Mouse (Mus musculus) embryonic facial prominence, embryonic 11.5 days (tissue): ENCODE measurements at regions not wholly inside any gene's neighbourhood (a gene's known extent, or its start where the extent isn't known, plus 50 kb on each side); places are given as distances from the start of the nearest gene placed in this dataset.

Source experiments
- ATAC-seq: fragments of 200-750 bp; cut with Nextera tagmentation; replicated peaks from 2 replicates; pipeline ENCODE4 v1.8.0; 2017; ENCODE audit warnings: low read depth; ENCODE audit not compliant: insufficient number of reproducible peaks, low FRiP score, low TSS enrichment
- DNase-seq: peaks from one replicate; pipeline ENCODE4 v3.0.0-alpha.2; 2015; ENCODE audit warnings: low spot score
- H3K27ac ChIP-seq: fragments of 300-500 bp; sonication (generic); replicated peaks from 2 replicates; pipeline ENCODE4 v1.5.1; 2014; ENCODE audit warnings: mild to moderate bottlenecking, low read depth, low read length, control low read depth
- H3K27me3 ChIP-seq: fragments of 300-500 bp; sonication (generic); 2 replicates; pipeline ENCODE4 v1.6.1; 2014; ENCODE audit warnings: mild to moderate bottlenecking, low read length, moderate library complexity, mixed read lengths; ENCODE audit not compliant: control insufficient read depth, insufficient read depth
- H3K36me3 ChIP-seq: fragments of 300-500 bp; sonication (generic); replicated peaks from 2 replicates; pipeline ENCODE4 v1.6.1; 2014; ENCODE audit warnings: low read depth, mild to moderate bottlenecking, low read length, moderate library complexity, mixed read lengths; ENCODE audit not compliant: control insufficient read depth, insufficient read depth
- H3K4me1 ChIP-seq: fragments of 300-500 bp; sonication (generic); 2 replicates; pipeline ENCODE4 v1.6.1; 2014; ENCODE audit warnings: low read length, mixed read lengths; ENCODE audit not compliant: control insufficient read depth, insufficient read depth
- H3K4me2 ChIP-seq: fragments of 300-500 bp; sonication (generic); 2 replicates; pipeline ENCODE4 v1.6.1; 2014; ENCODE audit warnings: low read depth, mild to moderate bottlenecking, control low read depth, low read length, moderate library complexity
- H3K4me3 ChIP-seq: fragments of 300-500 bp; sonication (generic); 2 replicates; pipeline ENCODE4 v1.5.1; 2014; ENCODE audit warnings: low read depth, low read length, control low read depth
- H3K9ac ChIP-seq: fragments of 300-500 bp; sonication (generic); replicated peaks from 2 replicates; pipeline ENCODE4 v1.6.1; 2014; ENCODE audit warnings: mild to moderate bottlenecking, control low read depth, low read length
- H3K9me3 ChIP-seq: fragments of 300-500 bp; sonication (generic); replicated peaks from 2 replicates; pipeline ENCODE4 v1.6.1; 2016; ENCODE audit warnings: mild to moderate bottlenecking, low read length, inconsistent platforms, mixed read lengths; ENCODE audit not compliant: control insufficient read depth
- WGBS: fragments of 180-500 bp; shearing (Covaris S2); extraction: QIAGEN DNeasy Blood & Tissue Kit; methylation state at CpG from one replicate; pipeline ENCODE4 v1.1.7; 2014; 5-methylcytosine and 5-hydroxymethylcytosine counted together

- Histone ChIP-seq H3K9me3 (no peaks in the 10 kb centered on the region), H3K4me1 (no peaks in the 10 kb centered on the region), H3K4me3 (no peak overlapping the region), H3K36me3 (no peaks in the 10 kb centered on the region), H3K9ac (no peak overlapping the region), H3K4me2 (no peak overlapping the region), H3K27me3 (no peaks in the 10 kb centered on the region), H3K27ac (no peak overlapping the region)
- WGBS = 73% methylated on average over 7 of the region's 7 CpGs
- DNase-seq (no peak), ATAC-seq (no peak)
Observed at GRCm38 (mm10) chr3:66537913-66538312, 241.3 kb upstream of the Veph1 start.

- DNase-seq = no peak
Observed at GRCm38 (mm10) chr3:66537106-66537893, 240.7 kb upstream of the Veph1 start.

GRCm38 (mm10) chr3:66536673-66537072, 240.0 kb upstream of the Veph1 start:
- Histone ChIP-seq H3K4me3 (no peak overlapping the region), H3K4me1 (no peaks in the 10 kb centered on the region), H3K27ac (no peak overlapping the region), H3K9ac (no peak overlapping the region), H3K9me3 (no peaks in the 10 kb centered on the region), H3K4me2 (no peak overlapping the region), H3K27me3 (no peaks in the 10 kb centered on the region), H3K36me3 (no peaks in the 10 kb centered on the region)
- DNase-seq = no peak
- WGBS = 85% methylated on average over 11 of the region's 11 CpGs
- no peak for ATAC-seq

More at GRCm38 (mm10) chr3:66537106-66537893, 240.7 kb upstream of the Veph1 start:
- H3K36me3 ChIP-seq = no peaks in the 10 kb centered on the region
- H3K4me3 ChIP-seq = no peak overlapping the region
- H3K27me3 ChIP-seq = no peaks in the 10 kb centered on the region
- no peak overlapping the region for H3K27ac ChIP-seq
- H3K4me1 ChIP-seq = no peaks in the 10 kb centered on the region
- WGBS = 53% methylated on average over 3 of the region's 3 CpGs
- no peaks in the 10 kb centered on the region for H3K9me3 ChIP-seq
- ATAC-seq = 0 out of 2 replicates have a peak, but pooled peaks have one; percentile 59
- no peak overlapping the region for H3K9ac ChIP-seq
- no peak overlapping the region for H3K4me2 ChIP-seq

- H3K4me2 ChIP-seq = no peak overlapping the region
- WGBS = 73% methylated on average over 8 of the region's 8 CpGs
- no peak overlapping the region for H3K27ac ChIP-seq
- H3K9me3 ChIP-seq = no peaks in the 10 kb centered on the region
- H3K4me1 ChIP-seq = no peaks in the 10 kb centered on the region
- H3K36me3 ChIP-seq = no peaks in the 10 kb centered on the region
- DNase-seq (no peak), ATAC-seq (no peak)
- H3K4me3 ChIP-seq = no peak overlapping the region
- H3K27me3 ChIP-seq = no peaks in the 10 kb centered on the region
- no peak overlapping the region for H3K9ac ChIP-seq
Observed at GRCm38 (mm10) chr3:66535786-66536529, 239.3 kb upstream of the Veph1 start.

GRCm38 (mm10) chr3:66519925-66520324, 223.3 kb upstream of the Veph1 start:
- no peak for DNase-seq
- no peaks in the 10 kb centered on the region for H3K27me3 ChIP-seq
- 0 out of 2 replicates have a peak, but pooled peaks have one; percentile 48 for ATAC-seq
- no peak overlapping the region for H3K9ac ChIP-seq
- H3K4me1 ChIP-seq = no peaks in the 10 kb centered on the region
- H3K4me2 ChIP-seq = no peak overlapping the region
- H3K27ac ChIP-seq = no peak overlapping the region
- H3K4me3 ChIP-seq = no peak overlapping the region
- no peaks in the 10 kb centered on the region for H3K9me3 ChIP-seq
- no peaks in the 10 kb centered on the region for H3K36me3 ChIP-seq
- 86% methylated on average over 1 of the region's 1 CpGs for WGBS

GRCm38 (mm10) chr3:66518289-66518688, 221.7 kb upstream of the Veph1 start:
- Histone ChIP-seq H3K4me3 (no peak overlapping the region), H3K9ac (no peak overlapping the region), H3K36me3 (no peaks in the 10 kb centered on the region), H3K9me3 (no peaks in the 10 kb centered on the region), H3K27me3 (no peaks in the 10 kb centered on the region), H3K4me1 (no peaks in the 10 kb centered on the region), H3K27ac (no peak overlapping the region), H3K4me2 (no peak overlapping the region)
- no peak for DNase-seq
- 55% methylated on average over 2 of the region's 2 CpGs for WGBS
- ATAC-seq = no peak

- Histone ChIP-seq H3K4me1 (no peaks in the 10 kb centered on the region), H3K4me3 (no peak overlapping the region), H3K36me3 (no peaks in the 10 kb centered on the region), H3K4me2 (no peak overlapping the region), H3K27ac (no peak overlapping the region), H3K9me3 (no peaks in the 10 kb centered on the region), H3K9ac (no peak overlapping the region), H3K27me3 (no peaks in the 10 kb centered on the region)
- ATAC-seq (no peak), DNase-seq (no peak)
- 69% methylated on average over 6 of the region's 6 CpGs for WGBS
Observed at GRCm38 (mm10) chr3:66515773-66516406, 219.3 kb upstream of the Veph1 start.

- H3K36me3 ChIP-seq = no peaks in the 10 kb centered on the region
- H3K27me3 ChIP-seq = no peaks in the 10 kb centered on the region
- no peak overlapping the region for H3K27ac ChIP-seq
- DNase-seq = no peak
- H3K4me1 ChIP-seq = no peaks in the 10 kb centered on the region
- H3K4me3 ChIP-seq = no peak overlapping the region
- 89% methylated on average over 8 of the region's 8 CpGs for WGBS
- H3K9me3 ChIP-seq = no peaks in the 10 kb centered on the region
- H3K4me2 ChIP-seq = no peak overlapping the region
- H3K9ac ChIP-seq = no peak overlapping the region
- no peak for ATAC-seq
Observed at GRCm38 (mm10) chr3:66514587-66514986, 217.9 kb upstream of the Veph1 start.
